Mouse (Mus musculus): ENCODE data around the gene Luc7l. TPM values are rescaled to one million over a fixed set of nuclear protein-coding genes. Genes with fewer than 3 reads are reported as not detected.

Luc7l gene
- polyA plus RNA-seq, 1 experiment from 2014 or later, result 113 TPM

GRCm38 (mm10) chr17:26234386-26234785 lies 18.3 kb upstream of the Luc7l start:
- ATAC-seq (ENCODE audit: low read depth), result no peak
- H3K9me3 ChIP-seq, result no peaks in the 10 kb centered on the region

GRCm38 (mm10) chr17:26235077-26235815 lies 17.4 kb upstream of the Luc7l start:
- H3K9me3 ChIP-seq, result no peaks in the 10 kb centered on the region
- H3K9ac ChIP-seq, result no peak overlapping the region
- no peak for ATAC-seq (ENCODE audit: low read depth)
- peaks cover 14% of the 10 kb centered on the region for H3K4me1 ChIP-seq (replicated peaks)
- WGBS, result 44% methylated on average over 13 of the region's 13 CpGs
- H3K4me2 ChIP-seq, result no peak overlapping the region
- H3K27ac ChIP-seq (replicated peaks), result peak overlapping the region; percentile 55
- no peaks in the 10 kb centered on the region for H3K27me3 ChIP-seq
- H3K36me3 ChIP-seq, result 0 out of 2 replicates have a peak, but pooled peaks cover 7% of the 10 kb centered on the region
- no peak overlapping the region for H3K4me3 ChIP-seq

More at GRCm38 (mm10) chr17:26234386-26234785, 18.3 kb upstream of the Luc7l start:
- Histone ChIP-seq H3K4me1 (replicated peaks) (peaks cover 14% of the 10 kb centered on the region), H3K4me3 (no peak overlapping the region), H3K27ac (replicated peaks) (no peak overlapping the region), H3K36me3 (0 out of 2 replicates have a peak, but pooled peaks cover 7% of the 10 kb centered on the region), H3K27me3 (no peaks in the 10 kb centered on the region), H3K4me2 (no peak overlapping the region), H3K9ac (no peak overlapping the region)
- WGBS, result 91% methylated on average over 8 of the region's 8 CpGs

- no peak overlapping the region for H3K9ac ChIP-seq
- no peak overlapping the region for H3K4me3 ChIP-seq
- no peaks in the 10 kb centered on the region for H3K9me3 ChIP-seq
- H3K27ac ChIP-seq (replicated peaks), result no peak overlapping the region
- H3K36me3 ChIP-seq, result 0 out of 2 replicates have a peak, but pooled peaks cover 3% of the 10 kb centered on the region
- 92% methylated on average over 10 of the region's 10 CpGs for WGBS
- no peak for ATAC-seq (ENCODE audit: low read depth)
- peaks cover 24% of the 10 kb centered on the region for H3K4me1 ChIP-seq (replicated peaks)
- H3K4me2 ChIP-seq, result no peak overlapping the region
- H3K27me3 ChIP-seq, result no peaks in the 10 kb centered on the region
Observed at GRCm38 (mm10) chr17:26237667-26238066, 15.0 kb upstream of the Luc7l start.

- Histone ChIP-seq H3K36me3 (no peaks in the 10 kb centered on the region), H3K9ac (no peak overlapping the region), H3K27me3 (no peaks in the 10 kb centered on the region), H3K4me2 (no peak overlapping the region), H3K4me3 (no peak overlapping the region), H3K27ac (replicated peaks) (no peak overlapping the region), H3K4me1 (replicated peaks) (peaks cover 36% of the 10 kb centered on the region), H3K9me3 (no peaks in the 10 kb centered on the region)
- ATAC-seq (ENCODE audit: low read depth), result no peak
- WGBS, result 76% methylated on average over 2 of the region's 2 CpGs
Observed at GRCm38 (mm10) chr17:26239551-26239950, 13.1 kb upstream of the Luc7l start.

GRCm38 (mm10) chr17:26240120-26240790 lies 12.4 kb upstream of the Luc7l start:
- no peaks in the 10 kb centered on the region for H3K36me3 ChIP-seq
- H3K27ac ChIP-seq (replicated peaks), result no peak overlapping the region
- no peak for ATAC-seq (ENCODE audit: low read depth)
- H3K4me3 ChIP-seq, result no peak overlapping the region
- 85% methylated on average over 6 of the region's 6 CpGs for WGBS
- H3K4me2 ChIP-seq, result no peak overlapping the region
- H3K9me3 ChIP-seq, result no peaks in the 10 kb centered on the region
- H3K4me1 ChIP-seq (replicated peaks), result peaks cover 36% of the 10 kb centered on the region
- H3K27me3 ChIP-seq, result no peaks in the 10 kb centered on the region
- H3K9ac ChIP-seq, result no peak overlapping the region

- H3K4me1 ChIP-seq (replicated peaks), result peaks cover 29% of the 10 kb centered on the region
- H3K4me3 ChIP-seq, result no peak overlapping the region
- no peaks in the 10 kb centered on the region for H3K9me3 ChIP-seq
- no peaks in the 10 kb centered on the region for H3K36me3 ChIP-seq
- H3K27ac ChIP-seq (replicated peaks), result no peak overlapping the region
- WGBS, result 85% methylated on average over 6 of the region's 6 CpGs
- ATAC-seq (ENCODE audit: low read depth), result no peak
- no peaks in the 10 kb centered on the region for H3K27me3 ChIP-seq
- no peak overlapping the region for H3K4me2 ChIP-seq
- no peak overlapping the region for H3K9ac ChIP-seq
Observed at GRCm38 (mm10) chr17:26240990-26241389, 11.7 kb upstream of the Luc7l start.

GRCm38 (mm10) chr17:26243471-26244100 lies 9.1 kb upstream of the Luc7l start:
- ATAC-seq (ENCODE audit: low read depth), result peak; percentile 83
- no peaks in the 10 kb centered on the region for H3K9me3 ChIP-seq
- peaks cover 26% of the 10 kb centered on the region for H3K4me1 ChIP-seq (replicated peaks)
- H3K27me3 ChIP-seq, result 0 out of 2 replicates have a peak, but pooled peaks cover 3% of the 10 kb centered on the region
- H3K4me2 ChIP-seq, result peak overlapping the region; percentile 90
- peak overlapping the region; percentile 78 for H3K9ac ChIP-seq
- H3K4me3 ChIP-seq, result peak overlapping the region; percentile 71
- under 1% methylated on average over 32 of the region's 32 CpGs for WGBS
- peak overlapping the region; percentile 81 for H3K27ac ChIP-seq (replicated peaks)
- H3K36me3 ChIP-seq, result no peaks in the 10 kb centered on the region

GRCm38 (mm10) chr17:26244101-26244841 lies 8.4 kb upstream of the Luc7l start, which contains the start of gene Fam234a:
TSS of gene Fam234a (minus strand) at chr17:26244242.
- Histone ChIP-seq H3K9me3 (no peaks in the 10 kb centered on the region), H3K36me3 (no peaks in the 10 kb centered on the region), H3K4me3 (peak within 1 kb of the TSS; percentile 71), H3K4me1 (replicated peaks) (peaks cover 26% of the 10 kb centered on the region), H3K27me3 (peaks cover 5% of the 10 kb centered on the region; the same call in 1 of the 2 replicates), H3K27ac (replicated peaks) (peak within 1 kb of the TSS; percentile 81), H3K4me2 (peak within 1 kb of the TSS; percentile 90), H3K9ac (peak within 1 kb of the TSS; percentile 78)
- WGBS, result 8% methylated on average over 33 of the region's 33 CpGs
- ATAC-seq (ENCODE audit: low read depth), result peak; percentile 96

GRCm38 (mm10) chr17:26251886-26252538 lies 684 bp upstream of the Luc7l start:
- Histone ChIP-seq H3K36me3 (peaks cover 12% of the 10 kb centered on the region), H3K9ac (peak overlapping the region; percentile 93), H3K4me3 (peak overlapping the region; percentile 98), H3K27ac (replicated peaks) (peak overlapping the region; percentile 98), H3K4me1 (replicated peaks) (peaks cover 18% of the 10 kb centered on the region), H3K4me2 (peak overlapping the region; percentile 91), H3K9me3 (no peaks in the 10 kb centered on the region), H3K27me3 (peaks cover 6% of the 10 kb centered on the region; the same call in 1 of the 2 replicates)
- WGBS, result 51% methylated on average over 4 of the region's 4 CpGs
- ATAC-seq (ENCODE audit: low read depth), result no peak

- peak; percentile 23; the same call in 1 of the 2 replicates for ATAC-seq (ENCODE audit: low read depth)
- WGBS, result under 1% methylated on average over 24 of the region's 24 CpGs
Observed at GRCm38 (mm10) chr17:26253399-26253798, 703 bp downstream of the Luc7l start.

GRCm38 (mm10) chr17:26255313-26255712 lies 2.6 kb downstream of the Luc7l start:
- peaks cover 18% of the 10 kb centered on the region for H3K4me1 ChIP-seq (replicated peaks)
- peaks cover 44% of the 10 kb centered on the region for H3K36me3 ChIP-seq
- no peak overlapping the region for H3K9ac ChIP-seq
- no peaks in the 10 kb centered on the region for H3K9me3 ChIP-seq
- no peak overlapping the region for H3K27ac ChIP-seq (replicated peaks)
- H3K27me3 ChIP-seq, result no peaks in the 10 kb centered on the region
- no peak overlapping the region for H3K4me2 ChIP-seq
- no peak for ATAC-seq (ENCODE audit: low read depth)
- H3K4me3 ChIP-seq, result no peak overlapping the region
- 91% methylated on average over 7 of the region's 7 CpGs for WGBS

More at GRCm38 (mm10) chr17:26253399-26253798, 703 bp downstream of the Luc7l start:
- peak overlapping the region; percentile 98 for H3K27ac ChIP-seq (replicated peaks)
- peaks cover 26% of the 10 kb centered on the region for H3K36me3 ChIP-seq
- peaks cover 3% of the 10 kb centered on the region; the same call in 1 of the 2 replicates for H3K27me3 ChIP-seq
- H3K4me2 ChIP-seq, result peak overlapping the region; percentile 91
- peak overlapping the region; percentile 98 for H3K4me3 ChIP-seq
- peaks cover 18% of the 10 kb centered on the region for H3K4me1 ChIP-seq (replicated peaks)
- H3K9ac ChIP-seq, result peak overlapping the region; percentile 93
- no peaks in the 10 kb centered on the region for H3K9me3 ChIP-seq

Measured in neural tube, embryonic 13.5 days (tissue).